Mouse (Mus musculus) large intestine, adult 2 months (tissue): ENCODE measurements around the gene Afm. TPM values are rescaled to one million over a fixed set of nuclear protein-coding genes. Genes with fewer than 3 reads are reported as not detected.
A peak's percentile ranks its signal among the peaks of the same experiment; 100 is the strongest.

ENCODE experiments used
- DNase-seq: peaks from one replicate; pipeline ENCODE4 v3.0.0-alpha.2; 2012; ENCODE audit warnings: low read depth, low spot score
- WGBS: fragments of 180-500 bp; shearing (Covaris S2); methylation state at CpG from one replicate; pipeline ENCODE4 v1.1.7; 2018; 5-methylcytosine and 5-hydroxymethylcytosine counted together
- polyA plus RNA-seq: library from polyadenylated mRNA; depleted of rRNA; stranded (reverse); fragments of >200 nt; gene quantifications from 2 replicates; pipeline ENCODE4 v1.2.3, GENCODE M21; 2012

Gene Afm
- polyA plus RNA-seq, 1 experiment = 0.14 TPM

GRCm38 (mm10) chr5:90512288-90512955 is 6.3 kb upstream of the Afm start:
- no peak for DNase-seq

GRCm38 (mm10) chr5:90515561-90515960 is 3.2 kb upstream of the Afm start:
- WGBS = 54% methylated on average over 6 of the region's 6 CpGs
- DNase-seq = no peak

More at GRCm38 (mm10) chr5:90512288-90512955, 6.3 kb upstream of the Afm start:
- WGBS = 73% methylated on average over 6 of the region's 6 CpGs

GRCm38 (mm10) chr5:90551191-90551590 is 32.5 kb downstream of the Afm start:
- DNase-seq = no peak
- WGBS = 84% methylated on average over 8 of the region's 8 CpGs

GRCm38 (mm10) chr5:90556052-90556451 is 37.3 kb downstream of the Afm start:
- 71% methylated on average over 3 of the region's 3 CpGs for WGBS
- no peak for DNase-seq

GRCm38 (mm10) chr5:90560743-90561142 is 42.0 kb downstream of the Afm start, which contains the start of gene 5830473C10Rik:
Gene 5830473C10Rik (plus strand): TSS chr5:90561107.
- WGBS = 52% methylated on average over 6 of the region's 6 CpGs
- no peak for DNase-seq

DNA sequence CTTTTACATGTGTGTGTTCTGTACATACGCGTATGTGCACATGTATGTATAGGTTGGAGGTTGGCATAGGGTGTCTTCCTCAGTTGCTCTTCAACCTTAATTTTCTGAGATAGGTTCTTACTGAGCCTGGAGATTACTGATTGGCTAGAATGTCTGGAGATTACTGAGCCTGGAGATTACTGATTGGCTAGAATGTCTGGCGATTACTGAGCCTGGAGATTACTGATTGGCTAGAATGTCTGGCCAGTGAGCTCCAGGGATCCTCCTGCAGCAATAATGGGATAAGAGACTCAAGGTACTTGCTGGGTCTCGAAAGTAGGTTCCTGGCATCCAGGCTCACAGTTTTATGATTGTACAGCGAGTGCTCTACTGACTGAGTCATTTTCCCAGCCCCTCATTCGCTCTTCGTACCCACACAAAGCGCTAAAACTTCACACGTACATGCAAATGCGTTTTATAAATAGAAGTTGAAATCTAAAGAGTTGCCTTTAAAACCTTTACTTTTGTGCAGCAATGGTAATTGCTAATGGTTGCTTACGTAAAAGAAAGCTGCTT is 43.1 kb downstream of the Afm start:
- 93% methylated on average over 11 of the region's 11 CpGs for WGBS
- no peak for DNase-seq

- DNase-seq = no peak
- WGBS = 82% methylated on average over 4 of the region's 4 CpGs
Observed at GRCm38 (mm10) chr5:90562880-90563279, 44.1 kb downstream of the Afm start.

- WGBS = 88% methylated on average over 4 of the region's 4 CpGs
- DNase-seq = no peak
Observed at GRCm38 (mm10) chr5:90564161-90564560, 45.4 kb downstream of the Afm start.

DNA sequence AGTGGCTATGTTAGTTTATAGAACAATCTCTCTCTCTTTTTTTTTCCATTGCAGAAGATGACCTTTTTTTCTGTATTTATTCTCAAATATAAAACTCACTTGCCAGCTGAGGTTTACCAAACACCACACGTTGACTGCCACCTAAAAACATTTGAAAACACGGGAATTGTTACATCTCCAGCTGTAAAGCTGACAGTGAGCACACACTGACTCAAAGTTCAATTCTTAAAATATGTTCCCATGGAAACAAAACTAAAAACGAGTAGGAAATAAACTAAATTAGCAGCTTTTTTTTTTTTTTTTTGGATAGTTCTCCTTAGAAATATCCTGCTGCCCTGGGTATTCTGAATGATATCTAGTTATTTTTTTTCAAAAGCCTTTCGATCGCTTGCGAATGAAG is 46.5 kb downstream of the Afm start:
- no peak for DNase-seq
- WGBS = 72% methylated on average over 6 of the region's 6 CpGs

GRCm38 (mm10) chr5:90567788-90568187 is 49.1 kb downstream of the Afm start:
- WGBS = 34% methylated on average over 5 of the region's 5 CpGs
- no peak for DNase-seq

DNA sequence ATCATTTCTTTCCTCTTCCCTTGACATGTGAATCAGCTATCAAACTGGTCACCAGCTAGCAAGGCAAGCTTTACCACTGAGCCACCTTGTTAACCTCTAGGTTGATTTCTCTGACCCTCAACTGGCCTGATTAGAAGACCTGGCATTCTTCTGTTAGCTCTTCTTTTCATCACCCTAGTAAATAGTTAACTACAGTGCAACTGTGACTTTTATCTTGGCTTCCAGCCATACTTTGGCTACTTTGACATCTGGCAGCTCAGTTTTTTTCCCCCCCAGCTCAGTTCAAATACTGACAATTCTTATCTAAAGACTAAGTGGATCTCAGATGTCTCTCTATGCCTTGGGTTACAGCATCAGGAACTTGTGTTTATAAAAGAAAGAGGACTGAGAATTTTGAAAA is 49.6 kb downstream of the Afm start:
- peak; percentile 39 for DNase-seq

DNA sequence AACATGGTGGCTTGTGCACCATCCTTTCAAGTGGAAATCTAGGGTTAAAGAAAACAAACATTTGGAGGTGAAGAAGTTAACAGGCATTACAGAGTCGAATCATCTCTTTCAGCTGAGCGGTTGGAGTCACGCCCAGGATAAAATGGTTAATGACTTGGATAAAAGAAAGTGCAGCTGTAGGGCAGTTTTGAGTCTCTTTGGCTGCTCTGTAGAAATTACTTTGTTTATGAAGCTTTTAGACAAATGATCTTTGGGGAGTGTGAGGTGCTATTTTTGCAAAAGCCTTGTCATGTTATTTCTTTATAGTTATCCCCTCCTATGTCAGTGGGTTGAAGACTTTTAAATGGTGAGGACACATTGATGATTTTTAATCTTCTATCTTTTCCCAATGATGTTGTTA is 52.5 kb downstream of the Afm start:
- DNase-seq = no peak
- WGBS = 14% methylated on average over 3 of the region's 3 CpGs

GRCm38 (mm10) chr5:90577751-90578150 is 59.0 kb downstream of the Afm start:
- 16% methylated on average over 9 of the region's 9 CpGs for WGBS
- no peak for DNase-seq

GRCm38 (mm10) chr5:90579556-90579955 is 60.8 kb downstream of the Afm start:
- 92% methylated on average over 9 of the region's 9 CpGs for WGBS
- no peak for DNase-seq

- no peak for DNase-seq
- WGBS = 84% methylated on average over 6 of the region's 6 CpGs
Observed at GRCm38 (mm10) chr5:90582179-90582578, 63.4 kb downstream of the Afm start.

DNA sequence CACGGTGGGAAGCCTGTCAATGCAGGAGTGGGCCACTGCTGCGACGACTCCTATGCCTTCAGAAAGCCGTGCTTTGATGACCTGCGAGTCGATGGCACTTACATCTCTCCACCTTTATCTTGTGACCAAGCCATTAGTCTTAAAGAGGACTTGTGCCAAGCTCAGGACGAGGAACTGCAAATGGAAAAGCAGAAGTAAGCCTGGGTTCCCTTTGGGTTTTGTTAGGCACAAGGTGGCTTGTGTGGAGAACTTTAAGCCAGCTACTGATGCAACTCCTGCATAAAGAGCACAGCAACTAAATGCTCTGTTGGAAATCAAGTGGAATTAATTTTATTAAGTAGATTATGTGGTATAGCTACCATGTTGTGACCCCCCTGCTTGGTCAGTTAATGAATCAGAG is 66.1 kb downstream of the Afm start:
- no peak for DNase-seq

GRCm38 (mm10) chr5:90586511-90586910 is 67.8 kb downstream of the Afm start:
- WGBS = 79% methylated on average over 5 of the region's 5 CpGs
- no peak for DNase-seq

More for the DNA sequence above, 66.1 kb downstream of the Afm start:
- WGBS = 82% methylated on average over 7 of the region's 7 CpGs

DNA sequence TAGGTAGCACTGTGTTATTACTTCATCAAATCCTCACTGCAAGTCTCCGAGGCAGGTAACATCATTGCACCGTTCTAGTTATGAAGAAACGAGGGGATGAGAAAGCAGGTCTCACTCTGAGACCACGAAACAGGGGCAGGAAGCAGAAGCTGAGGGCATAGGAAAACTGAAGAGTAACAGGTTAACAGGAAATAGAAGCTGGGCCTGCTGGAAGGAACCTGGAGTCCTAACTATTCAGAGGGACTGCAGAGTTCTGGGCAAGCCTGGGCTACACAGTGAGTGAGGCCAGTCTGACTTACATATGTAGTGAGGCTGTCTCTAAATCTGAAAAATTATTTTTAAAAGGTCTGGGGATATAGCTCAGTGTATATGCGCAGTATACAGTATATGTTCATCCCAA is 69.4 kb downstream of the Afm start:
- DNase-seq = no peak
- WGBS = 93% methylated on average over 5 of the region's 5 CpGs

DNA sequence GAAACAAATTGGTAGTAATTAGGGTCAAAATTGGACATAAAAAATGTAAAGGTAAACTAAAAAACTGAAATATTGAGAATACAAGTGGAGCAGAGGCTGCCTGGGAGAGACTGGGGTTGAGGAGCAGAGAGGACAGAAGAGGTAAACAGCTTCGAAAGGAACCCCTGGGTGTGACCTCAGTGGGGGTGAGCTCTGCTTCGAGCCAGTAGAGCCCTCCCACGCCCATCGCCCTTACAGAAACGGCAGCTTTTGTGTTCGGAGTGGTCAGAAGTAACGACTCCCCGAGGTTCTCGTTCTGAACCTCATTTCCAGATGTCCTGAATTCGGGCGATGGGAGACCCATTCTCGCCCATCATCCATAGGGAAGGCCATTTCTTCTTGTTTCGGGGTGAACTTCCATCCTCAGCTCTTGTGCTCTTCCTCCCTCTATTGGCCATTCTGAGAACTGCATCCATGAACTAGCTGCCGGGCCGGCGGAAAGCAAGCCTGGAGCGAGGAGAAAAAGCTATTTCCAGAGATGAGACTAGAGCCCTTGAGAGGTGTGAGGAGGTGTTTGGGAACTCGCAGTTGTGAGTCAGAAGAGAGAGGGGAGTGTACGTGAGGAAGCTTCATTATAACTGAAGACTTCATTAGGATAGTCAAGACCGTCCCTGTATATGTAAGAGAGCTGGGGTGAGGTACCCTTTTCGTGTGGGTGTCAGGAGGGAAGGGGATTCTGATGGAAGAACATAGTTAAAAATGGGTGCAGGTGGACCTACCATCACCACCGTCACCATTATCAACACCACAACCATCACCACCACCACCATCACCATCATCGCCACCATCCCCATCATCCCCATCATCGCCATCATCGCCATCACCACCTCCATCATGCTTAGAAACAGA is 70.2 kb downstream of the Afm start:
- peak; percentile 56 for DNase-seq
- 24% methylated on average over 25 of the region's 25 CpGs for WGBS

DNA sequence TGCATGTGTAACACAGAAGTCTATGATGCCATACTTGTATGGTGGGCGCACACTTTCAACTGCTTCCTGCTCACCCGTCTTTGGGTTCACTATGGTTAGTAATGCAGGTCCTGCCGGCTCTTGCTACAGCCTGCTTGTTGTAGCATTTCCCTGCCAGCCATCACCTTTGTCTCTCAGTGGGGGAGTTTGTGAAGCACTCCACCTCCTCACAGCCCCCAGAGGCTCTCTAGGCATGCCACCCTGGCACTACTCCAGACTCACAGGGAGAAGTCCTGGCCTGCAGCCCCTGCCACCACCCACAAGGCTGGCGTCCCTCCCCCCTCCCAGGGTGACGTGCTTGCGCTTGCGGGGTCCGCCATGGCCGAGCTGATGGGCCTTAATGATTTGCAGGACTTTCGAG is 71.9 kb downstream of the Afm start:
- WGBS = 91% methylated on average over 10 of the region's 10 CpGs
- no peak for DNase-seq

- DNase-seq = no peak
- WGBS = 47% methylated on average over 6 of the region's 6 CpGs
Observed at GRCm38 (mm10) chr5:90591936-90592335, 73.2 kb downstream of the Afm start.
